Mouse (Mus musculus): ENCODE measurements around the gene Ano1.

The Ano1 gene

DNA sequence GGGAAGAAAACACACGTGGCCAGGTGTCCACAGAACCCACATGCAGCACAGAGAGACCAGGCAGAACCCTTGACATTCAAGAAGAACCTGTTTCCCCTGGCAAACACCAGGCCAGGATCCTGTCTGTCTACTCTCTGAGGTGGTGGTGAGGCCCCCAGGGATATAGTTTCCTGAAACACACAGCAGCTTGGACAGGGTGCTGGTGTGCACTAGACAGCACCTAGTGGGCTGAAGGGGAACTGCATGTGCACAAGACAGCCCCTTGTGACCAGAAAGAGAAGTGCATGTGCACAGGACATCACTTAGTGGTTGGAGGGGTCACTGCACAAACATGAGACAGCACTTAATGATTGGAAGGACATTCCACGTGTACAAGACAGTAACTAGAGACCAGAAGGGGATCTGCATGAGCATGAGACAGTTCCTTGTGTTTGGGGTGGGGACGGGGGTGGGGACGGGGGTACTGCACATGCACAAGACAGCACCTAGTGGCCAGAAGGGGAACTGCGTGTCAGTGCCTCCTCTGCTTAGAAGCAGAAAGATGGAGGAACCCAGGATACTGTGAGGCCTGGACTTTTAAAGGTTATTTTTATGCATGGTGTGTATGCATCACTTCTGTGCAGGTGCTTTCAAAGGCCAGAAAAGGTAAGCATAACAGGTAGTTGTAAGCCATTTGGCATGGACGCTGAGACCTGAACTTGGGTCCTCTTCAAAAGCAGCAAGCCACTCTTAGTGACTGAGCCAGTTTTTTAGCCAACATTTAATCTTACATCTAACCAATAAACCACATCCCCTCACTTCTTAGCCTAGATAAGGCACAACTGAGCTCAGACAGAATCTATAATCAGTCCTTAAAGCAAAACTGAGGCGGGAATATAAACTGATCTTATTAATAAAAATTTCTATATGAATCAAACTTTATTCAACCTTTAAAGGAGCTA, 54.7 kb downstream of the Ano1 start:
- peak; percentile 86 for DNase-seq (ENCODE audit: low read depth)

DNA sequence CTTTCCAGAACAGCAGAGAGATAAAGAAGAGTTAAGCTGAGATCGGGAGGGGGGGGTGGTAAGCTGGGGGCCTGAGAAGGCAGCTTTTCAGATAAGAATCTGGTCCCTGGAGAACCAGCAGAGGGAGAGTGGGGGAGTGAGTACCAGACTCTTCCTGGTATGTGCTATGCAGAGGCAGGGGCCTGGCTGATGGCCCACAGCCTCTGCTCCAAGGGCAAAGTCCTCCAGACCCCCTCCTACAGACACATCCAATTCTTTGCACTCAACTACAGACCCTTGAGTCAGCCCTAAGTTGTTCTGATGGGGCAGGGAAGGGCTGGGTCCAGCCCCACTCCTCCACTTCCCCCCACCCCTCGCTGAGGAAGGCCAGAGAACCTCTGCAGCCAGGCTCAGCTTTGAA, 61.9 kb downstream of the Ano1 start:
- no peak for DNase-seq (ENCODE audit: low read depth)

DNA sequence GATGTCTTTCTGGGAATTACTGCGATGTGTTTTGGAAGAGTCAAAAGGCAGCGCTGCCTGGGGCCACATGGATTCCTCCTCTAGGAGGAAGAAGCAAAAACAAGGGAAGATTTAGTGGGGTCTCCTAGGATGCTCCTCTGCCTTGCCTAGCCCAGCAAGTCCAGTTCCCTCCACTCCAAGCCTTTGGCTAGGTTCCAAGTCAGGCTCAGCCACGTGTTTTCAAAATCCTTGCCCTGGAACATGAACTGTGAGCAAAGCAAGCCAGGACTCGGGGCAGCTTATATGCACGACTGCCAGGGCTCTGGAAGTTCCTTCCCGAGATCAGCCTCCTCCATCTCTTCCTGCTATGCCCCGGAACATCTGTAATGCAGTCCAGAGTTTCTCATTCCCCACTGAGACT, 62.6 kb downstream of the Ano1 start:
- no peak for DNase-seq (ENCODE audit: low read depth)

DNA sequence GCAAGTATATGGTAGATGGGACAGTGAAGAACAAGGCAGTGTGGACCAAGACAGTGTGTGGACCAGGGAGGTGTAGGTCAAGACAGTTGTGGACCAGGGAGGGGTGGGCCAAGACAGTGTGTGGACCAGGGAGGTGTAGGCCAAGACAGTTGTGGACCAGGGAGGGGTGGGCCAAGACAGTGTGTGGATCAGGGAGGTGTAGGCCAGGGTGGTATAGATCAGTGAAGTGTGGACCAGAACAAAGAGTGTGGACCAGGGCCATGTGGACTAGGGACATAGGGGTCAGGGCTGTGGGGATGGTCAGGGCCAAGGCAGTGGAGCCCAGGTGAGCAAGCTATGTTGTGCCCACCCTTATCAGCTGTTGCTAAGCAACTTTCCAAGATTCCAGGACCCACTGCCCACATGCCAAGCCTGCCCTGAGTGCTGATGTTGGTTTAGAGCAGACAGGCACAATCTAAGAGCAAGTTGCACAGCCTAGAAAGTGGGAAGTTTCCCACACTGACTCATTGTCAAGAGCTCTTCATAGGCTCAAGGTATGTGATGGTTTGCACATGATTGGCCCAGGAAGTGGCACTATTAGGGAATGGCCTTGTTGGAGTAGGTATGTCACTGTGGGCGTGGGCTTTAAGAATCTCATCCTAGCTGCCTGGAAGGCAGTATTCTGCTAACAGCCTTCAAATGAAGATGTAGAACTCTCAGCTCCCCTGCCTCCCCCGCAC, 64.0 kb downstream of the Ano1 start:
- DNase-seq (ENCODE audit: low read depth), result no peak

DNA sequence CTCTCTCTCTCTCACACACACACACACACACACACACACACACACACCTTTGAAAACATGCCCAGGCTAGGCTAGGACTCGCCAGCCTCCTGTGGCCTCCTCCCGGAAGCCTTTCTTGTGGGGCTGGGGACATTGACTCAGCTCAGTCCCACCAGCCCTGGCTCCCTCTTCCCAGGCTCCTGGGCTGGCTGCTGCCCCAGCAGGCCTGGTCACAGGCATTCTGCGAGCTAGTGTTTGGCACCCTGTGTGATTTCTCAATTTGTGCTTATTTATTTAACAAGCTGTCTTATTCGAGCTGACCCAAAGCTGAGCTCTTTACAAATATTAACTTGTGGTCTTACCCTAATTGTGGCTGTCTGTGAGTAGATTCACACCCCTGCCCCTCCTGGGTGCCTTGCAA, 66.8 kb downstream of the Ano1 start:
- no peak for DNase-seq (ENCODE audit: low read depth)

DNA sequence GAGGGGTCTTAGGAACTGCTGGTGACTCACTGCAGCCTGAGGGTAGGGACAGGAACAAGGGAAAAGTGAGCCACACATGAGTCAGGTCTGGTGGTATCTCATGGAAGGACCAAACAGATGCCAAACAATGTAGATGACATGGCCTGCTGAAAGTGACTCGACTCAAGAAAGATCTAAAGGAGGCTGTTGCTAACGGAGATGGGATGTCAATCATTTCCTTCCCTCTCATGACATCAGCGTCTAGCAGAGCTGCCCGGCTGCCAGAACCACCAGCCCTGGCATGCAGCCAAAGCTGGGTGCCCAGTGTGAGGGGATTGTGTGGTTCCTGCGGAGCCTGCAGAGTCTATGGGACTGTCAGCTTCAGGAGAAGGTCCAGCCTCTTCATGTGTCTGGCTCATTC, 67.3 kb downstream of the Ano1 start:
- DNase-seq (ENCODE audit: low read depth), result peak; percentile 98

DNA sequence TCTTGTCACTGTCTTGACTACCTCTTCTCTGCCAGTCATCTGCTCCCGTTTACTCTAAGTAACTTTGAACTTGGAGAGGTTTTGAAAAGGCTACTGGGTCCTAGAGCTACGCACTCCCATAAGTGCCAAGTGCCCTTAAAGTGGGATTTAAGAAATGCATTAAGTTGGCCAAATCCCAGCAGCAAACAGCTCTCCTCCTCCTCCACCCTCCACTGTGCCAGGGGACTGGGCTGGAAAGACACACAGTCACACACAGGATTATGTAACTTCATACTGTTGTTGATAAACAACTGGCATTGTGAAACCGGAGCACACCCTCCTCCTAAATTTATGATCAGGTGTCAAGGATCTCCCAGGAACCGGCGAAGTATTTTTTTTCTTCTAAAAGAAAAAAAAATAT, 71.7 kb downstream of the Ano1 start:
- DNase-seq (ENCODE audit: low read depth), result no peak

DNA sequence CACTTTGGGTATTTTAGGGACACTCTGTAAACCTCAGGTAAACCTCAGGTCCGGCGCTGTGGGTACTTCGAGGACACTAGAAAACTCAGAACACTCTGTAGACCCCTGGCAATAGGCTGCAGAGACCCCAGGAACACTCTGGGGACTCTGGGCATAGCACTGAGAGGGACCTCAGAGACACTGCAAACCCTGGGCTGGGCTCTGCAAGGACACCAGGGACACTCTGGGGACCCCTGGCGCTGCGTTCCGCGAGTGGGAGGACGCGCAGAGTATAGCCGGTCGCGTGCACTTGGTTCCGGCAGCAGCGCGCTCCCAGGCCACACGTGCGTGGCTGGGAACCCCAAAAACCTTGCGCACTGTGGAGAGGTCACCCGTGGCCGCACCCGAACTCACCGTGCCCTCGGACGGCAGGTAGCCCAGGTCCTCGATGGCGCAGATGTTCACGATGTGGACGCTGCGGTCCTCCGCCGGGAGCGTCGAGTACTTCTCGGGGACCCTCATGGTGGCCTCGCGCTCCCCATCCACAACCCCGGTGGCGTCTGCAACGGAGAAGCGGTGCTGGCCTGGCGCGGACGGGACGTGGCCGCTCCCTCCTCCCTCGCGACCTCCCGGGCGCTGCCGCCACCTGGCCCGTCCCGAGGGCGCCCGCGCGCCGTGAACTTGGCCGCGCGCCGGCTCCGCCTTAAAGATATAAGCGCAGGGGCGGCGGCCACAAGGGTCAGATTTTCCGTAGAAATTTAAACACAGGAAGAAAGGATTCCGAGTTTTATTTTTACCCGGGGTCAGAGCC, 73.3 kb downstream of the Ano1 start:
- DNase-seq (ENCODE audit: low read depth), result no peak

DNA sequence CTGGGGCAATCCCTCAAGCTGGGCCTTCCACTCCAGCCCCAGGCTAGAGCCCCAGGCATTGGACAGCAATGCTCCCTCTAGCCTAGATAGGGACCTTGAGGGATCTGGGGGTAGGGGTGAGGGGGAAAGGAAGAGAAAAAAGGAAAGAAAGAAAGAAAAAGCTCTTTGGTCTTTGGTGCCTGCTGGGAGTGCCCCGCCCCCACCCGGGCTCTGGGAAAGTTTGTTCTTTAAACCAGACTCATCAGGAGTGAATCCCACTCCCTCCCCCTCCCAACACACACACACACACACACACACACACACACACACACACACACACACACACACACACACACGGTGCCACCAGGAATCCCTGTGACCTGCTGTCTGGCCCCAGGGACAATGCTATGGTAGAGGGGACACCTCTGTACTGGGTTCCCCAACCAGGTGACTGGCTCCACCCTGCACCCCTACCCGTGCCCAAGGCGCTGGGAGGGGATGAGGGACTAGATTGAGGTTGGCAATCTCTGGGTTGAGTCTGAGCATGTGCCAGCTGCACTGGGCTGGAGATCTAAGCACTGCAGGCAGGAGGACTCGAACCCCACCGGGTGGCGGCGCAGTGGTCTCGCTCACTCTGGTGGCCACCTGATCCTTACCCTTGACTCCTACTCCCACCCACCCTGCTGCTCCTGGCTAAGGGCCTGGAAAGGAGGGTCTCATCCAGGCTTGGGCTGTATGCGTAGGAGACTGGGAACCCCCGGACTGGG, 74.3 kb downstream of the Ano1 start:
- DNase-seq (ENCODE audit: low read depth), result no peak

DNA sequence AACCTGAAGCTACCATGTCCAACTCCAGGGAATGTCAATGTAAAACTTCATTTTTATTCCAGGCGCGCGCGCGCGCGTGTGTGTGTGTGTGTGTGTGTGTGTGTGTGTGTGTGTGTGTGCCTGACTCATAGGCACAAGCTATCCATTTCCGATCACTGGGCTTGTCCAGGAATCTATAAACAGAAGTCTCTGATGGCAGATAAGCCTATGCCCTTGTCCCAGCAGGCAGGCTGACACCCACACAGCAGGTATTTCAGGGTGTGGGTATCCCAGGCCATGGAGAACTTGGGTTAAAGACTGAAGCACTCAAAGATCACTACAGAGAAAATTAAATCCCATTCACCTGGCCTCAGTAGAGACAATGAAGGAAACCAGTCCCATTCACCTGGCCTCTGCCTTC, 76.1 kb downstream of the Ano1 start:
- DNase-seq (ENCODE audit: low read depth), result no peak

DNA sequence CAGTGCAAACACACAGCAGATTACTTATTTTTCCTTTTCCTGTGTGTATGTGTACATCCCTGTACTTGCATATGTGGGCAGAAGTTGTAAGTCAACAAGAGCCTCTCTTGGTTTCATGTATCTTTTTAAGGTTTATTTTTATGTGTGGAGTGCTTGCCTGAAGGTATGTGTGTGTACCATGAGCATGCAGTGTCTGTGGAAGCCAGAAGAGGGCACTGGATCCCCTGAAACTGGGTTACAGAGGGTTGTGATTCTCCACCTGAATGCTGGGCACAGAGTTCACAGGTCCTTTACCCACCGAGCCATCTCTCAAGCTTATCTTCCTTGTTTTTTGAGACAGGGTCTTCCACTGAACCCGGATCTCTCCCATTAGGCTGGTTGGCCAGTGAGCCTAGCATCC, 81.9 kb downstream of the Ano1 start:
- DNase-seq (ENCODE audit: low read depth), result peak; percentile 26

DNA sequence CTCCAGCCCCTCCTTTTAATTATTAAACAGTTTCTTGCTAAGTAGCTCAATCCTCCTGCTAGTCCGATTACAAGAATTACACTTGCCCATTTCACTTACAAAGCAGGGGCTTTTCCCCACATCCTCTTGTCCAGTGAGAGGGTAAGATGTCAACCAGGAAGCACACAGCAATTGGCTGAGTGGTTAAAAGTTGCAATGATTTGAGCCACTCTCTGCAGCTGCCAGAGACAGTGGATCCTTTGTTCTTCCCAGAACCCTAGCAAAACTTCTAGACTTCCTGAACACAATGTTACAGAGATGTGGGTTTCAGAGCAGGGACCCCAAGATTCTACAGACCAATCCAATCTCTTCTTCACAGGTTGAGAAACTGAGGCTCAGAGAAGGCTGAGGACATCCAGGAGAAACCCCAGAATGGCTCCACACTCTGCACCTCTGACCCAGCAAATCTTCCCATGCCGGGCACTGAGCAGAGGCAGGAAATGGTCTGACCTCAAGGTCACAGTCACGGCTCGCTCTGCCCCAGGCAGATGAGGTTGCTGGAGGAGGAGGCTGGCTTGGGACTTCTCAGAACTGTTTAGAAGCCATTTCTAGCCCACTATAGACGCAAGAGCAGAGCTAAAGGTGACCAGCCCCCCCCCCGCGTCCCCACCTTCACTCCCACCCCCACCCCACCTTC, 83.0 kb downstream of the Ano1 start:
- peak; percentile 67 for DNase-seq (ENCODE audit: low read depth)

DNA sequence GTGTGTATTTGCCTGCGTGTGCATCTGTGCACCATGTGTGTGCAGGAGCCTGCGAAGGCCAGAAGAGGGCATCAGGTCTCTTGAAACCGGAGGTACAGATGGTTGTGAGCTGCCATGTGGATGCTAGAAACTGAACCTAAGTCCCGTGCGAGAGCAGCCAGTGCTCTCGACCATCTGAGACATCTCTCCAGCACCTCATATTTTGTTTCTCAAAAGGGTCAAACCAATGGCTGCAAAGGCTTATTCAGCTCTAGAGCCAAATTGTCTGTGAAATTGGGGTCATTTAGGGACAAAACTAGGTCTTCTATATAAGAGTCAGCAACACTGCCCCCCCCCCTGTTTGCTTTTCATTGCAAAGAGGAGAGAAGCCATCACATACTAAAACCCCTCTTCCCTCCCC, 84.7 kb downstream of the Ano1 start:
- DNase-seq (ENCODE audit: low read depth), result no peak

DNA sequence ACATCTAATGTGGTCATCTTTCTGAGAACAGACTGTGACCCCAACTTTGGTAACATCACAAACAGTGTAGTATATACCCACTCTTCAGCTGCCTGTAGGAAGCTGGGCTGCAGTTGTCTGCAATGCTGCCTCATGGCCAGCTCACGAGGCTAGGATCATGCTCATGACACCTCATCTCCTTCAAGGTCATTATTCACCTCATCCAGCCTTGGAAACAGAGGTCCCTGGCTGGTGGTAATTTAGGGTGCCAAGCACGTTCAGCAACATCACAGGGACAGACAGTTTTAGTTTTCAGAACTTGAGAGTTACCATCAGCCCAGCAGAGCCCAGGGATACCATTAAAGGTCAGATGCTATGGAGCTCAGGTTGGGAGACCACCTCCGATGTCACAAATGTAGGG, 86.2 kb downstream of the Ano1 start:
- DNase-seq (ENCODE audit: low read depth), result no peak

DNA sequence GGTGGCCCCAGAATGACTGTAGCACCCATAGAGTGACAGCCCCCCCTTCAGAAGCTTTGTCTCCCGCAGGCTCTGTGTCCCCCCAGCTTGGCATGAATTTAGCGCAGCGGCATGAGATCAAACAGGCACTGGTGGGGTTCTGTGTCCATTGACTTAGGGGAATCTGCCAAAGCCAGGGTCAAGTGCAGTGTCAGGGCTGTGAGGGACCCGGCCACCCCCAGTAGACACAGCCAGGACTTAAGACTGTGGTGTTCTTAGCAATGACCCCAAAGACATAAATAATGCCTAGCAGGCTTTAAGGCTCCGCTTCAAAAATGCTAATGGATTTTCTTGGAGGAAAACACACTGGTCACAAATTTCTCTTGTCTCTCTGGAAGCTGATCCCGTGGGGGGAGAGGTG, 88.2 kb downstream of the Ano1 start:
- DNase-seq (ENCODE audit: low read depth), result no peak

DNA sequence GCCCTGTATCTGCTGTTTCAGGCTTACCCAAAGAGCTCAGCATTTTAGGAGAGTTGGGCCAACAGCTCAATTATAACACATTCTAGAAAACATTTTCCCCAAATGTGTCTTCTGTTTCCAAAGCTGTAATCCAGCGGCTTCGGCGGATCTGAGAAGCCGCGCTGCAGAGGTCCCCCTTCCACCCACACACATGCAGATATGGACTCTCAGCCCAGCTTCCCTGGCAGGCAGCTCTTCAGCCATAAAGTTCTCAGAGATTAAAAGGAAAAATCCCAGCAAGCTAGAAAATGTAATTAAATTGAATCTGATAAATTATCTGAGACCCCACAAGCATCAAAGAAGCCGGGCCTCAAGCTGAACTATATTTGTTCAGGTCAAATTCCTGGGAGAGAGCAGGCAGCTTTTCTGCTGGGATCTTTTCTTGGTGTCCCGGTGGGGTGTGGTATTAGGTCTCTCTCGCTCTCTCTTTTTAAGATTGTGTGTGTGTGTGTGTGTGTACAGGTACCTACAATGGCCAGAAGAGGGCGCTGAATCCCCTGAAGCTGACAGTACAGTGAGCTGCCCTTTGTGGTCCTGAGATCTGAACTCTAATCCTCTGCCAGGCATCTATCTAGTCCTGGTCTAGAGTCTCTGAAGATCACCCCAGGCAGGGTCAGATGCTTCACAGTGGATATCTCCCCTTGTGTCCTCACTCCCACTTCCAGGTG, 95.4 kb downstream of the Ano1 start:
- peak; percentile 24 for DNase-seq (ENCODE audit: low read depth)

DNA sequence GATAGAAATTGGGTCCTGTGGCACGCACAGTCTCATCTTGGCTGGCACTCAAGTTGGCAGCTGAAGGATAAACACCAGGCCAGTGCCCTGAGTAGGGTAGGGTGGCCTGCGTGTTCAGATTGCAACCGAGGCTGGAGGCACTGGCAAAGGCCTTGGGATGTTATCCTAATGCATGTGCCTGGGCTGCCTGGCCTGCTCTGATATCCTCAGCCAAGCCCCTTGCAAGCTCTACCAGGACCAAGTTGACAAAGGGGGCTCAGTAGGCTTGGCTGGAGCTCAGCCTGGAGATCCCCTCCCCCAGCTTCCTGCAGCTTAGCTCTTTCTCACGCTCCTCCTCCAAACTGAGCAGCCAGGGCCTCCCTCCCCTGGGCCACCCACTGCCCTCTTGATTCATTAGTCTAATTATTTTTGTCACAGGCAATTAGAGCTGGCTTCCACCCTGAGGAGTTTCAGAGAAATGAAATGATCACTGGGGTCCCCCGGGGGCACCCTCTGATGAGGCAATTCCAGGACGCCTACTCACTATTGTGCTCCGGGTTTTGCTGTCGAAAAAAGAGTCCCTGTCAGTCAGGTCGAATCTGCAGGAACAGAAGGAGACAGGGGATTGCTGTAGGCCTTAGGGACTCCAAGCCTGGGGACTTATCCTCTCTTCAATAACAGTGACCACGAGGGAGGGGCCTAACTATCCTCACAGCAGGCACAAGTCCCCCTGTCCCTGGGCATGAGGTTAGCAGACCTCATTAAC, 97.9 kb downstream of the Ano1 start:
- no peak for DNase-seq (ENCODE audit: low read depth)

DNA sequence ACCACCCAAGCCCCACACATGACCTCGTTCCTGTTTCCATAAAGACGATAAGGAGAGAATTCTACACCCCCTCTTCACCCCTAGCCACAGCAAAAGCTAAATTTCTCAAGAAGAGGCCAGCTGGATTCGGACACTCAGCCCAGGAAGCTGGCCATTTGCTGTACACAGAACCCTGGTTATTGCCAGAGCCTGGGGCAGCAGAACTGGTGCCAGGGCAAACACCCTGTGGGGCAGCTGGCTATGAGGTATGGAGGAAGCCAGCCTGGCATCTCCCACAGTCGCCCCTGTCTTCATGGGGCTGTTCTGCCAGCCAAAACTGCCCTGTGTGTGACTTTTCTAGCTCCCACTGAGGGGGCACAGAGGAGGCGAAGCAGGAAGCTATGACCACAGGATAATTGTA, 104.2 kb downstream of the Ano1 start:
- no peak for DNase-seq (ENCODE audit: low read depth)

DNA sequence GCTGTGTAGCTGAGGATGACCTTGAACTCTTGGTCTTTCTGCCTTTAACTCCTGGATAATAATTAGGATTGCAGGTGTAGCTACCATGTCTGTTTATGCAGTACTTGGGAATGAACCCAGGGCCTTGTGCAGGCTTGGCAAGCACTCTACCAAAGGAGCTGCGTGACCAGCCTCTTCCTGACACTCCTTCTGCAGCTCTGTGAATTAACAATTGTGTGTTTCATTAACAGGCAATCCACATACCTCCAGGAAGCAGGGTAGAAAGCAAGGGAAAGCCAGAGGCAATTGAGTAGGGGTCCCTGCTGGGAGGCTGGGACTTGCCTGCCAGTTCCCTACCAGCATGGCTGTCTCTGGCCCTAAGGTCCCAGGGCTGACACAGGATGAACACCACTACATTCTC, 111.0 kb downstream of the Ano1 start:
- no peak for DNase-seq (ENCODE audit: low read depth)

DNA sequence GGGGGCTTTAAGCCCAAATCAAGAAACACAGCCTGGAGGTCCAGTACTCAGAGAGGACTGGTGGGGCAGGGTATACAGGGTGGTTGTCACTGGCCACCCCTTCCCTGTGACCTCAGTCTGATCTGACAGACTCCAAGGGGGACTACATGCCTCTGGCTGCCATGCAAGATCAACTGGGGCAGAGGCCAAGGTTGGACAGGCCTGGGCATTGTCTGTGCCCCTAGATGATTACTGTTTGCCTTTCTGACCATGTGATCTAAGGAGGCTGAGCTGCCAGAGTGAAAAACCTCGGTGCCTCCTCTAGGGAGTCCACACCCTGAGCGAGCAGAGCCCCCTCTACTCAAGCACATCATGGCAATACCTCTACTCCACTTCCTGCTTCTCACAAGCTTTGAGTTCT, 115.8 kb downstream of the Ano1 start:
- DNase-seq (ENCODE audit: low read depth), result no peak

All from 416B (cell line).